Mouse (Mus musculus): ENCODE measurements at regions not wholly inside any gene's neighbourhood (a gene's known extent, or its start where the extent isn't known, plus 50 kb on each side); places are given as distances from the start of the nearest gene placed in this dataset.

- intact Hi-C loops (cut with DNase I), result no loop called here
These were observed 85.4 kb upstream of the Lyplal1 start for GRCm38 (mm10) chr1:186202536-186202935.

GRCm38 (mm10) chr1:186198391-186198790 lies 81.3 kb upstream of the Lyplal1 start:
- DNase-seq (ENCODE audit: low spot score in 2 of 2), result no peak
- intact Hi-C loops (cut with DNase I), result no loop called here

More at GRCm38 (mm10) chr1:186202536-186202935, 85.4 kb upstream of the Lyplal1 start:
- DNase-seq (ENCODE audit: low spot score in 2 of 2), result no peak

DNA sequence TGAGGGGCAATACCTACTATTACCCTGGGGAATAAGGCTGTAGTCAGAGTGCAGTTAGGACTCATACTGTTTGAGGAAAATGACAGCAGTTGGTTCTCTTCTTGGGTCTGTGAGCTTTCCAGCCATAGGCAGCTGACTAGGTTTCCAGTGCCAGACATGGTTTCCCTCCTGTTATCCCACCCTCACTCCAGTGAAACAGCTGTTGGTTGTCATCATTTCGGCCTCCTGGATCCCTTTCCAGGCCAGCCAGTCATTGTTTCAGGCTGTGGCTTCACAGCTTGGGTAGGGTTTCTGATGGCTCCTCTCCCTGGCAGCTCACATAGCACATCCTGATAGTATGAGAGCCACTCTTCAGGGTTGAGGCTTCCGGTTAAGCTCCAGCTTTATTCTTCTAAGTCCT lies 79.9 kb upstream of the Lyplal1 start:
- intact Hi-C loops (cut with DNase I), result no loop called here
- DNase-seq (ENCODE audit: low spot score in 2 of 2), result no peak

- intact Hi-C loops (cut with DNase I), result no loop called here
- DNase-seq (ENCODE audit: low spot score in 2 of 2), result no peak
These were observed 72.3 kb upstream of the Lyplal1 start for GRCm38 (mm10) chr1:186189390-186189789.

DNA sequence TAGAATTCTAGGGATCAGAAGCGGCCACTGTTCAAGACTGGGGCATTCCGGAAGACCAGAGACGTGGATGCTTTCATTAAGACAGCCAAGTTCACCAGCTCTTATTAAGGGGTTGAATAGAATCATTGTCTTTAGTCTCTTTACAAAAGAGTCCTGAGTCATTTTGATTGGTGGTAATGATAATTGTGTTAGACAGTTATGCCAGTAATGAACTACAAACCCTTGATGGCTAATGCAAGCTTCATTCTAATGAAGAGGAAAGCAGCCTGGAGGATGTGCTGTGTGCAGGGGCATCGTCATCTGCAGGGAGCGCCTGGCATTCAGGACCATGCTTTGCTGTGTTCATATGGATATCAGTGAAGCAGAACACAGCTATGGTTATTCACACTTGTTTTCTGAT lies 70.3 kb upstream of the Lyplal1 start:
- no peak for DNase-seq (ENCODE audit: low spot score in 2 of 2)
- intact Hi-C loops (cut with DNase I), result no loop called here

- no peak for DNase-seq (ENCODE audit: low spot score in 2 of 2)
- intact Hi-C loops (cut with DNase I), result loop anchor here (5.0 kb wide), 1 partner anchor 539 kb away; no protein-coding TSS in a partner anchor
These were observed 66.1 kb upstream of the Lyplal1 start for GRCm38 (mm10) chr1:186183204-186183651.

DNA sequence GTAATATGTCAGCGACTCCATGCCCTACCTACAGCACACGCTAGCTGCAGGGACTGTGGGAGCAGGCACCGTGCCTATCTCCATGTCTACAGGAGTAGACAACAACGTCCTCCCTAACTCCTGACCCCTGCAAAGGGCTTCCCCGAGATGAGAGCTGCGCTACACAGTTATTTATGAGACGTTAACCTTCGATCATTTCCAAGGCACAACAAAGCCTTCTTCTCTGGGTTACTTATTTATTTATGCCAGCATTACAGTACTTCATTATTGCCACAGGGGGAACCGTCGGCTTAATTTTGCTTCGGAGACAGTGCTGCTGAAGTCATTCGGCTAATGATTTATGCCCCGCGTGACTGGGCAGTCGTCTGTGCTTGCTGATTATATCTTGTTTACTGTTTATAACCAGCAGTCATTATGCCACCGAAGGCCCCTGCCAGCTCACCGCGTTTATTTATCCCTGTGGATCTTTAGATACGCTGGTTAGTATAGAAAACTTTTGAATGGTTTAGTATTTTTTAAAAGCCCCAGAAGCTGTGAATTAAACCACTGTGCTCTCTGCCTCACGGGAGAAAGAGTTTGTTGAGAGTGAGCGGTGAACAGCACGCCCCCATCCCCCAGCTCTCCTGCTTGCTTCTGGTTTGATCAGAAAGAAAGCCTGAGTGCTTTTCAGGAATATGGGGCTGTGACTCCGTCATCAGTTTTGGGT lies 65.5 kb upstream of the Lyplal1 start:
- peak; percentile 38 to 51 for DNase-seq (ENCODE audit: low spot score in 2 of 2)
- intact Hi-C loops (cut with DNase I), result loop anchor here (5.0 kb wide), 1 partner anchor 540 kb away; no protein-coding TSS in a partner anchor

GRCm38 (mm10) chr1:186177019-186177418 lies 59.9 kb upstream of the Lyplal1 start:
- intact Hi-C loops (cut with DNase I), result no loop called here

GRCm38 (mm10) chr1:186173472-186174014 lies 56.4 kb upstream of the Lyplal1 start:
- intact Hi-C loops (cut with DNase I), result no loop called here
- DNase-seq (ENCODE audit: low spot score in 2 of 2), result no peak

More at GRCm38 (mm10) chr1:186177019-186177418, 59.9 kb upstream of the Lyplal1 start:
- no peak for DNase-seq (ENCODE audit: low spot score in 2 of 2)

GRCm38 (mm10) chr1:186171691-186172090 lies 54.6 kb upstream of the Lyplal1 start:
- no peak for DNase-seq (ENCODE audit: low spot score in 2 of 2)
- intact Hi-C loops (cut with DNase I), result no loop called here

All from left cerebral cortex, postnatal 25 days (tissue).